ENCODE assay signal across 1 mouse cellular context in genomic region chr3:87960586-87961191, GRCm38 (mm10).
TF ChIP-seq lines count a peak whose summit lies in the region.

No protein-coding gene starts in this region.

TF ChIP-seq in MEL, 35 proteins besides CTCF, POLR2A, EP300 and RAD21:
- TF ChIP-seq NELFE (IDR thresholded peaks at IDR 0.05; ENCODE audit: low read depth, low read length): no peak
- TF ChIP-seq SIN3A (IDR thresholded peaks at IDR 0.05; ENCODE audit: low read length): peak; percentile 79
- TF ChIP-seq MXI1 (IDR thresholded peaks at IDR 0.05; ENCODE audit: low read depth, low read length): no peak
- no peak for TF ChIP-seq MEF2A (IDR thresholded peaks at IDR 0.05; ENCODE audit: extremely low read depth, insufficient replicate concordance, low read depth, low read length, poor library complexity, severe bottlenecking)
- TF ChIP-seq MAFK (IDR thresholded peaks at IDR 0.05; ENCODE audit: borderline replicate concordance, low read depth, low read length): no peak
- 0 out of 2 replicates have a peak, but pooled peaks have one; percentile 25 for TF ChIP-seq TBP (IDR thresholded peaks at IDR 0.05; ENCODE audit: low read depth, low read length)
- no peak for TF ChIP-seq ZMIZ1 (IDR thresholded peaks at IDR 0.05; ENCODE audit: low read depth, low read length)
- peak; percentile 47; the same call in 1 of the 2 replicates for TF ChIP-seq ZNF384 (IDR thresholded peaks at IDR 0.05; ENCODE audit: low read depth, low read length)
- peak; percentile 79 for TF ChIP-seq ZC3H11A (IDR thresholded peaks at IDR 0.05; ENCODE audit: low read depth, low read length)
- peak; percentile 88 for TF ChIP-seq UBTF (IDR thresholded peaks at IDR 0.05; ENCODE audit: borderline replicate concordance, insufficient read depth, low read depth, low read length)
- peak; percentile 94 for TF ChIP-seq SMC3 (IDR thresholded peaks at IDR 0.05; ENCODE audit: low read depth, low read length)
- peak; percentile 68 for TF ChIP-seq HCFC1 (IDR thresholded peaks at IDR 0.05; ENCODE audit: low read depth, low read length)
- TF ChIP-seq MAX (IDR thresholded peaks at IDR 0.05; ENCODE audit: low read length): no peak
